Mouse (Mus musculus): ENCODE results near the gene B4galnt3.

B4galnt3 gene

GRCm38 (mm10) chr6:120183771-120184170 lies 110.6 kb downstream of the B4galnt3 start:
- DNase-seq = no peak

GRCm38 (mm10) chr6:120182160-120182559 lies 112.2 kb downstream of the B4galnt3 start:
- DNase-seq = no peak

- no peak for DNase-seq
These were observed 113.9 kb downstream of the B4galnt3 start for GRCm38 (mm10) chr6:120180492-120180891.

- no peak for DNase-seq
These were observed 114.6 kb downstream of the B4galnt3 start for GRCm38 (mm10) chr6:120179756-120180206.

GRCm38 (mm10) chr6:120179044-120179755 lies 115.2 kb downstream of the B4galnt3 start:
- DNase-seq = no peak

GRCm38 (mm10) chr6:120175650-120176049 lies 118.7 kb downstream of the B4galnt3 start:
- no peak for DNase-seq

GRCm38 (mm10) chr6:120174602-120175115 lies 119.7 kb downstream of the B4galnt3 start:
- no peak for DNase-seq

GRCm38 (mm10) chr6:120174028-120174601 lies 120.2 kb downstream of the B4galnt3 start:
- no peak for DNase-seq

- no peak for DNase-seq
These were observed 121.9 kb downstream of the B4galnt3 start for GRCm38 (mm10) chr6:120172294-120173017.

GRCm38 (mm10) chr6:120167574-120167973 lies 126.8 kb downstream of the B4galnt3 start:
- DNase-seq = no peak

- DNase-seq = no peak
These were observed 129.6 kb downstream of the B4galnt3 start for GRCm38 (mm10) chr6:120164765-120165164.

GRCm38 (mm10) chr6:120162928-120163327 lies 131.4 kb downstream of the B4galnt3 start:
- no peak for DNase-seq

GRCm38 (mm10) chr6:120159133-120159901 lies 135.0 kb downstream of the B4galnt3 start:
- DNase-seq = no peak

GRCm38 (mm10) chr6:120157479-120157878 lies 136.9 kb downstream of the B4galnt3 start:
- no peak for DNase-seq

- DNase-seq = no peak
These were observed 138.8 kb downstream of the B4galnt3 start for GRCm38 (mm10) chr6:120155510-120155909.

- no peak for DNase-seq
These were observed 139.6 kb downstream of the B4galnt3 start for GRCm38 (mm10) chr6:120154526-120155309.
